Mouse (Mus musculus): ENCODE measurements around the gene Cs. TPM values are rescaled to one million over a fixed set of nuclear protein-coding genes. Genes with fewer than 3 reads are reported as not detected.
"Not testable (repeated sequence)": the region's sequence is repeated elsewhere in the genome, so short reads cannot be mapped to it uniquely, and the experiment has no call there.

The Cs gene
- polyA plus RNA-seq, 1 experiment from 2014 or later, result 263 TPM

DNA sequence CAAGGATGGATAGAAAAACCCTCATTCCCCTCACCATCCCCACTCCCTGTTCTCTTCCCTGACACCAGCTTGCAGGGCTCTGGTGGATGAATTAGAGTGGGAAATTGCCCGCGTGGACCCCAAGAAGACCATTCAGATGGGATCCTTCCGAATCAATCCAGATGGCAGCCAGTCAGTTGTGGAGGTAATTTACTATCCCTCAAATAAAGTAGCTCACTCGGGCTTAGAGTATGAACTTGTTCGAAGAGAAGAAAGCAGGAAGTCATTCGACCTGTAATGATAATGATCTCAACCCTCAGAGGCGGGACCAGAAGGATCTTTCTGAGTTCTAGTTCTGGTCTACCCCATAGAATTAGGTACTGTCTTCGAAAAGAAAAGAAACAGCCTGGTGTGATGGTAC, 14.0 kb upstream of the Cs start:
- Histone ChIP-seq H3K36me3 (ENCODE audit: control insufficient read depth, insufficient read depth, low read length) (peaks cover 14% of the 10 kb centered on the region; the same call in 1 of the 2 replicates), H3K4me2 (ENCODE audit: low read depth, low read length, severe bottlenecking) (peak overlapping the region; percentile 93), H3K4me1 (replicated peaks; ENCODE audit: control insufficient read depth, insufficient read depth, low read length) (peaks cover 5% of the 10 kb centered on the region), H3K27ac (ENCODE audit: low read depth, low read length) (no peak overlapping the region), H3K9ac (ENCODE audit: low read length) (peak overlapping the region; percentile 98), H3K27me3 (ENCODE audit: control insufficient read depth, insufficient read depth, low read length) (no peaks in the 10 kb centered on the region), H3K9me3 (ENCODE audit: control insufficient read depth, low read length) (no peaks in the 10 kb centered on the region), H3K4me3 (ENCODE audit: low read depth, low read length) (peak overlapping the region; percentile 61)
- ATAC-seq (replicated peaks; ENCODE audit: low FRiP score), result no peak
- 88% methylated on average over 8 of the region's 8 CpGs for WGBS
- no peak for DNase-seq (ENCODE audit: low spot score)

DNA sequence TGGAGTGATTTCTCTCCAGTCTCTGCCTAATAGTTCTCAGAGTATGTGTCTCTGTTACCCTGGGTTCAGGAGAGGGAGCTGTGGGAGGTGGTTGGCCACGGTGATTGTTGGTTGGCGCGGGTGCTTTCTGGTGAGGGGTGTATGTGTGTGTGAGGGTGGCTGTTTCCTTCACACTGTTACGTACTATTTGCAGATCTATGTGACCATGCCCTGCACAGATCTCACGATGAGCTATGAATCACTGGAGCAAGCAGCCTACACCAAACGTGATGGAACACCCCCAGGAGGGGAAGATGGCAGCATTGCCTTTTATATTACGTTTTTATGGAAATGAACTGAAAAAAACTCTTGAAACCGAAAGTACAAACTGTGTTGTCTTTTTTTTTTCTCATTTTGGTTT, 10.7 kb upstream of the Cs start:
- H3K4me3 ChIP-seq (ENCODE audit: low read depth, low read length), result no peak overlapping the region
- no peaks in the 10 kb centered on the region for H3K27me3 ChIP-seq (ENCODE audit: control insufficient read depth, insufficient read depth, low read length)
- whole genome bisulfite sequencing, result 93% methylated on average over 8 of the region's 8 CpGs
- ATAC-seq (replicated peaks; ENCODE audit: low FRiP score) (no peak), DNase-seq (ENCODE audit: low spot score) (no peak)
- H3K9ac ChIP-seq (ENCODE audit: low read length), result no peak overlapping the region
- peaks cover 5% of the 10 kb centered on the region for H3K4me1 ChIP-seq (replicated peaks; ENCODE audit: control insufficient read depth, insufficient read depth, low read length)
- no peak overlapping the region for H3K4me2 ChIP-seq (ENCODE audit: low read depth, low read length, severe bottlenecking)
- no peaks in the 10 kb centered on the region for H3K9me3 ChIP-seq (ENCODE audit: control insufficient read depth, low read length)
- no peak overlapping the region for H3K27ac ChIP-seq (ENCODE audit: low read depth, low read length)
- H3K36me3 ChIP-seq (ENCODE audit: control insufficient read depth, insufficient read depth, low read length), result peaks cover 10% of the 10 kb centered on the region; the same call in 1 of the 2 replicates

DNA sequence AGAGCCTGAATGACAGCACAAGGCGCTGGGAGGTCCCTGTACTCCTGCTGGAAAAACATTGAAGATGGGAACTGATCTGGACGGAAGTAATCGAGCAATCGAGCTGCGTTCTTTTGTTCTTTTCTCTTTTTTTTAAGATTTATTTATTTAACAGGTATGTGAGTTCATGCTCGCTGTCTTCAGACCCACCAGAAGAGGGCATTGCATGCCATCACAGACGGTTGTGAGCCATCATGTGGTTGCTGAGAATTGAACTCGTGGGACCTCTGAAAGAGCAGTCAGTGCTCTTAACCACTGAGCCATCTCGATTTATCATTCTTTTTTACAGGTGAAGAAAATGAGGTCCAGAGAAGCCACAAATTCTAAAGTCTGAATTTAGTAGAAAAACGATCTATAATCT, 9.9 kb upstream of the Cs start:
- DNase-seq (ENCODE audit: low spot score) (no peak), ATAC-seq (replicated peaks; ENCODE audit: low FRiP score) (no peak)
- no peak overlapping the region for H3K9ac ChIP-seq (ENCODE audit: low read length)

GRCm38 (mm10) chr10:128332358-128333249, 4.9 kb upstream of the Cs start:
- not testable (repeated sequence) for DNase-seq (ENCODE audit: low spot score); ATAC-seq (replicated peaks; ENCODE audit: low FRiP score)

More for the DNA sequence above, 9.9 kb upstream of the Cs start:
- H3K27me3 ChIP-seq (ENCODE audit: control insufficient read depth, insufficient read depth, low read length), result no peaks in the 10 kb centered on the region
- WGBS, result 91% methylated on average over 10 of the region's 10 CpGs
- no peak overlapping the region for H3K27ac ChIP-seq (ENCODE audit: low read depth, low read length)
- peaks cover 10% of the 10 kb centered on the region; the same call in 1 of the 2 replicates for H3K36me3 ChIP-seq (ENCODE audit: control insufficient read depth, insufficient read depth, low read length)
- H3K4me2 ChIP-seq (ENCODE audit: low read depth, low read length, severe bottlenecking), result no peak overlapping the region
- no peak overlapping the region for H3K4me3 ChIP-seq (ENCODE audit: low read depth, low read length)
- no peaks in the 10 kb centered on the region for H3K9me3 ChIP-seq (ENCODE audit: control insufficient read depth, low read length)
- peaks cover 5% of the 10 kb centered on the region for H3K4me1 ChIP-seq (replicated peaks; ENCODE audit: control insufficient read depth, insufficient read depth, low read length)

DNA sequence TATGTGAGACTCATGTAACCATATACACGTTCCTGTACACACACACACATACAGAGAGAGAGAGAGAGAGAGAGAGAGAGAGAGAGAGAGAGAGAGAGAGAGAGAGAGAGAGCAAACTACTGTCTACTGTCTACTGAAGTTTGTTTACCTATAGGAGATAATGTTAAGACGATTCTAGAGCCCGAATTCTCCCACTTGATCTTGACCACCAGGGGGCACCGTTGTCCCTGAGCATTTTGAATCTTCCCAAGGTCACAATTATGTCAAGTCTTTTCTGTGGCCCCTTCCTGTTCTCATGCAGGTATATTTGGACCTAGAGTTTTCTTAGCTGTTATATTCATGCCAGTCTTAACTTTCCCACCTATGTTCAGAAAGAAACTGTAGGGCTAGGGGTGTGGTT, 2.0 kb upstream of the Cs start:
- Histone ChIP-seq H3K9me3 (ENCODE audit: control insufficient read depth, low read length) (no peaks in the 10 kb centered on the region), H3K4me1 (replicated peaks; ENCODE audit: control insufficient read depth, insufficient read depth, low read length) (0 out of 2 replicates have a peak, but pooled peaks cover 2% of the 10 kb centered on the region), H3K36me3 (ENCODE audit: control insufficient read depth, insufficient read depth, low read length) (no peaks in the 10 kb centered on the region), H3K4me2 (ENCODE audit: low read depth, low read length, severe bottlenecking) (no peak overlapping the region), H3K27ac (ENCODE audit: low read depth, low read length) (no peak overlapping the region), H3K9ac (ENCODE audit: low read length) (no peak overlapping the region), H3K27me3 (ENCODE audit: control insufficient read depth, insufficient read depth, low read length) (no peaks in the 10 kb centered on the region), H3K4me3 (ENCODE audit: low read depth, low read length) (no peak overlapping the region)
- WGBS, result 1% methylated on average over 4 of the region's 4 CpGs
- ATAC-seq (replicated peaks; ENCODE audit: low FRiP score) (no peak), DNase-seq (ENCODE audit: low spot score) (peak; percentile 83)

More at GRCm38 (mm10) chr10:128332358-128333249, 4.9 kb upstream of the Cs start:
- not testable (repeated sequence) for H3K9ac ChIP-seq (ENCODE audit: low read length); H3K27me3 ChIP-seq (ENCODE audit: control insufficient read depth, insufficient read depth, low read length); H3K36me3 ChIP-seq (ENCODE audit: control insufficient read depth, insufficient read depth, low read length); H3K4me3 ChIP-seq (ENCODE audit: low read depth, low read length); H3K4me1 ChIP-seq (replicated peaks; ENCODE audit: control insufficient read depth, insufficient read depth, low read length); H3K9me3 ChIP-seq (ENCODE audit: control insufficient read depth, low read length); H3K4me2 ChIP-seq (ENCODE audit: low read depth, low read length, severe bottlenecking); H3K27ac ChIP-seq (ENCODE audit: low read depth, low read length)
- 81% methylated on average over 5 of the region's 6 CpGs for WGBS

- no peak overlapping the region for H3K4me2 ChIP-seq (ENCODE audit: low read depth, low read length, severe bottlenecking)
- H3K27me3 ChIP-seq (ENCODE audit: control insufficient read depth, insufficient read depth, low read length), result no peaks in the 10 kb centered on the region
- WGBS, result 92% methylated on average over 3 of the region's 3 CpGs
- no peak overlapping the region for H3K9ac ChIP-seq (ENCODE audit: low read length)
- DNase-seq (ENCODE audit: low spot score) (no peak), ATAC-seq (replicated peaks; ENCODE audit: low FRiP score) (no peak)
- H3K4me1 ChIP-seq (replicated peaks; ENCODE audit: control insufficient read depth, insufficient read depth, low read length), result 0 out of 2 replicates have a peak, but pooled peaks cover 2% of the 10 kb centered on the region
- no peak overlapping the region for H3K27ac ChIP-seq (ENCODE audit: low read depth, low read length)
- H3K9me3 ChIP-seq (ENCODE audit: control insufficient read depth, low read length), result no peaks in the 10 kb centered on the region
- no peaks in the 10 kb centered on the region for H3K36me3 ChIP-seq (ENCODE audit: control insufficient read depth, insufficient read depth, low read length)
- H3K4me3 ChIP-seq (ENCODE audit: low read depth, low read length), result no peak overlapping the region
Observed at GRCm38 (mm10) chr10:128336195-128336594, 1.3 kb upstream of the Cs start.

DNA sequence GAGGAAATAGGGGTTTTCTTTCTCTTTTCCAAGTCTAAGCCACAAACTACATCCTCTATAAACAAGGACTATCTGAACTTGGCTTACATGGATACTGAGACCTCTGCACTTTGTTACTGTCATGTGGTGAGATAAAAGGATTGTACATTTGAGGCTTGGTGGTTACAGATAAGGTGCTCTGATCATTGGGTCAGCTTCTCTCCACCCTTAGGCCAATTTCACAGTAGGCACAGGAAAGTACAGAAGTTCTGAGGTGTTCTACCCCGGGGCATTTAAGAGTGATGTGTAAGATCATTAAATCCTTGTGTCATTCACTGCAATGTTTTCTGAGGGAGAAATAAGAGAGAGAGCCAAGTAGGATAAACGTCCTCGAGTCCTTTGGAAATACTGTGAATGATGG, 937 bp upstream of the Cs start:
- 86% methylated on average over 3 of the region's 3 CpGs for WGBS
- H3K4me1 ChIP-seq (replicated peaks; ENCODE audit: control insufficient read depth, insufficient read depth, low read length), result 0 out of 2 replicates have a peak, but pooled peaks cover 2% of the 10 kb centered on the region
- DNase-seq (ENCODE audit: low spot score), result no peak
- no peak for ATAC-seq (replicated peaks; ENCODE audit: low FRiP score)
- H3K4me3 ChIP-seq (ENCODE audit: low read depth, low read length), result peak overlapping the region; percentile 87; the same call in 1 of the 2 replicates
- no peaks in the 10 kb centered on the region for H3K27me3 ChIP-seq (ENCODE audit: control insufficient read depth, insufficient read depth, low read length)
- H3K4me2 ChIP-seq (ENCODE audit: low read depth, low read length, severe bottlenecking), result peak overlapping the region; percentile 63; the same call in 1 of the 2 replicates
- no peaks in the 10 kb centered on the region for H3K36me3 ChIP-seq (ENCODE audit: control insufficient read depth, insufficient read depth, low read length)
- no peak overlapping the region for H3K27ac ChIP-seq (ENCODE audit: low read depth, low read length)
- no peaks in the 10 kb centered on the region for H3K9me3 ChIP-seq (ENCODE audit: control insufficient read depth, low read length)
- H3K9ac ChIP-seq (ENCODE audit: low read length), result no peak overlapping the region

DNA sequence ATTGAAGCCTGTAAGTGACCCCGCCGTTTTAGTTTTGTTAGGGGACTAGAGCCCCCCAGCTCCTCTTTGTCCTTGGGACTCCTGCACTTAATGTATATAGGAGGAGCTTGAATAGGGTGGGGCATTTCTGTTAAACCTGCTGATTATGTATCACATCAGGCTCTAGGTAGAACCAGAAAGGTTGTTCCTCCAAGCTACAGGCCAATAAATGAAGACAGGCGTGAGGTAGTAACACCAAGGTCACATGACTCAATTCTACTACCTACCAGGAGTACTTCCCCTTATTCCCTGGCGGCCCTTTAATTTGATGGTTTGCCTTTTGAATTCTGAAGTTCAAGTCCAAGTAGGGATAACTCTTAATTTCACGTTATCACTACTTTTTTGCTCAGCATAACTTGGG, 881 bp downstream of the Cs start:
- WGBS, result 27% methylated on average over 5 of the region's 5 CpGs
- Histone ChIP-seq H3K9me3 (ENCODE audit: control insufficient read depth, low read length) (no peaks in the 10 kb centered on the region), H3K4me2 (ENCODE audit: low read depth, low read length, severe bottlenecking) (peak overlapping the region; percentile 63), H3K36me3 (ENCODE audit: control insufficient read depth, insufficient read depth, low read length) (no peaks in the 10 kb centered on the region), H3K27me3 (ENCODE audit: control insufficient read depth, insufficient read depth, low read length) (no peaks in the 10 kb centered on the region), H3K4me3 (ENCODE audit: low read depth, low read length) (peak overlapping the region; percentile 87), H3K27ac (ENCODE audit: low read depth, low read length) (no peak overlapping the region; the same call in 1 of the 2 replicates), H3K9ac (ENCODE audit: low read length) (peak overlapping the region; percentile 91), H3K4me1 (replicated peaks; ENCODE audit: control insufficient read depth, insufficient read depth, low read length) (0 out of 2 replicates have a peak, but pooled peaks cover 2% of the 10 kb centered on the region)
- no peak for ATAC-seq (replicated peaks; ENCODE audit: low FRiP score)
- DNase-seq (ENCODE audit: low spot score), result no peak
